Mouse (Mus musculus): ENCODE data around the gene Psme3.
"Not testable (repeated sequence)": the region's sequence is repeated elsewhere in the genome, so short reads cannot be mapped to it uniquely, and the experiment has no call there.

Gene Psme3

GRCm38 (mm10) chr11:101314567-101314966 lies 1.4 kb upstream of the Psme3 start:
- no peak for DNase-seq

- no peak for DNase-seq
Measured at GRCm38 (mm10) chr11:101315082-101315650, 847 bp upstream of the Psme3 start.

- DNase-seq = peak; percentile 41
Measured at GRCm38 (mm10) chr11:101316501-101316917, 496 bp downstream of the Psme3 start.

- peak; percentile 64 for DNase-seq
Measured at GRCm38 (mm10) chr11:101323609-101324008, 7.6 kb downstream of the Psme3 start.

GRCm38 (mm10) chr11:101324763-101325162 lies 8.8 kb downstream of the Psme3 start, which contains the start of gene Aoc2:
Aoc2 (plus strand) TSS chr11:101325063.
- no peak for DNase-seq

- not testable (repeated sequence) for DNase-seq
Measured at GRCm38 (mm10) chr11:101325201-101325600, 9.2 kb downstream of the Psme3 start.

- no peak for DNase-seq
Measured at GRCm38 (mm10) chr11:101326147-101326546, 10.1 kb downstream of the Psme3 start.

- DNase-seq = no peak
Measured at GRCm38 (mm10) chr11:101327311-101327710, 11.3 kb downstream of the Psme3 start.

GRCm38 (mm10) chr11:101328941-101329635 lies 13.1 kb downstream of the Psme3 start:
- no peak for DNase-seq

GRCm38 (mm10) chr11:101330371-101330924 lies 14.4 kb downstream of the Psme3 start, which contains the start of gene Aoc3:
Aoc3 (plus strand) TSS chr11:101330605.
- DNase-seq = no peak

GRCm38 (mm10) chr11:101330961-101331360 lies 14.9 kb downstream of the Psme3 start:
- DNase-seq = not testable (repeated sequence)

- DNase-seq = no peak
Measured at GRCm38 (mm10) chr11:101332537-101332936, 16.5 kb downstream of the Psme3 start.

GRCm38 (mm10) chr11:101334023-101334422 lies 18.0 kb downstream of the Psme3 start:
- DNase-seq = no peak

GRCm38 (mm10) chr11:101334516-101334915 lies 18.5 kb downstream of the Psme3 start:
- DNase-seq = no peak

GRCm38 (mm10) chr11:101335685-101336084 lies 19.7 kb downstream of the Psme3 start:
- DNase-seq = no peak

- DNase-seq = no peak
Measured at GRCm38 (mm10) chr11:101338123-101338760, 22.2 kb downstream of the Psme3 start.

GRCm38 (mm10) chr11:101347083-101347775 lies 31.2 kb downstream of the Psme3 start:
- no peak for DNase-seq

GRCm38 (mm10) chr11:101348774-101349173 lies 32.8 kb downstream of the Psme3 start:
- DNase-seq = no peak

GRCm38 (mm10) chr11:101349216-101349615 lies 33.2 kb downstream of the Psme3 start:
- no peak for DNase-seq

GRCm38 (mm10) chr11:101351100-101351720 lies 35.2 kb downstream of the Psme3 start:
- DNase-seq = no peak

GRCm38 (mm10) chr11:101351721-101352111 lies 35.7 kb downstream of the Psme3 start:
- no peak for DNase-seq

- DNase-seq = no peak
Measured at GRCm38 (mm10) chr11:101353436-101353835, 37.4 kb downstream of the Psme3 start.

Measured in cerebellum, adult 9-10 months (tissue).